In the genomic region with DNA sequence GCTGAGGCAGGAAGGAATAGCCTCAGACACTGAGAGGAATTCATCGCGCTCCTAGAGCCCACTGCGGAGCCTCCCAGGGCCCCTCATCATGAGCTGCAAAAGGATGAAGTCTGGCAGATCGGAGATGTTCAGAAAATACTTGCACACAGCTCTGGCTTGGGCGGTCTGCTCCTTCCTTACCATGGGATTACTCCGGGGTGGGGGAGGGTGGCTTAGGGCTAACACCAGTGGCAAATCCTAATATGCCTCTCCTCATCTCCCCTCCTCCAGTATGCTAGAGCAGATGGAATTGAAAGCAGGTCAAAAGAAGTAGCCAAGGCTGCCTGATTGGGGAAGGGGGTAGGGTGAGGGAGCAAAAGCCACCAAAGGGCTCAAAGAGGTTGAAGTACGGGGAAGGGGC, we compare ENCODE assay signal across 8 mouse cellular contexts. TPM values are rescaled to one million over a fixed set of nuclear protein-coding genes. Genes with fewer than 3 reads are reported as not detected.
A peak's percentile ranks its signal among the peaks of the same experiment; 100 is the strongest.
DNase-seq lines count a peak whose midpoint lies in the region; ATAC-seq and TF ChIP-seq lines count a peak whose summit lies in the region.

No protein-coding gene starts in this region.

- peak; percentile 29 for DNase-seq in left cerebral cortex, postnatal 4 days
- no peak for DNase-seq in left cerebral cortex, adult 11 months (ENCODE audit: low spot score)
- peak; percentile 59 to 79 for DNase-seq in cerebellum, postnatal 14 days
- peak; percentile 28 for DNase-seq in forebrain, postnatal 0 days
- DNase-seq in midbrain, embryonic 14.5 days = no peak
- no peak for DNase-seq in T-cell, adult 2 months (ENCODE audit: low spot score)
- DNase-seq in adrenal gland, adult 8-10 months = no peak
- DNase-seq in urinary bladder, adult 2 months (ENCODE audit: low spot score) = no peak

- peak overlapping the region; percentile 51 for H3K4me3 ChIP-seq in forebrain, postnatal 0 days (ENCODE audit: low read depth, low read length)
- H3K4me3 ChIP-seq in midbrain, embryonic 14.5 days (replicated peaks; ENCODE audit: low read depth, low read length) = peak overlapping the region; percentile 45

- intact Hi-C loops in left cerebral cortex, postnatal 4 days (cut with DNase I) = loop anchor here (10.0 kb wide), 1 partner anchor 132 kb away; the partner anchor contains the start of gene Xkrx

- no peaks in the 10 kb centered on the region for H3K27me3 ChIP-seq in forebrain, postnatal 0 days (ENCODE audit: insufficient read depth, low read length)
- H3K27me3 ChIP-seq in midbrain, embryonic 14.5 days (ENCODE audit: control insufficient read depth, insufficient read depth, low read length) = no peaks in the 10 kb centered on the region

- H3K4me2 ChIP-seq in forebrain, postnatal 0 days (ENCODE audit: low read depth) = peak overlapping the region; percentile 47
- peak overlapping the region; percentile 56 for H3K4me2 ChIP-seq in midbrain, embryonic 14.5 days (ENCODE audit: low read length)

- no peaks in the 10 kb centered on the region for H3K9me3 ChIP-seq in forebrain, postnatal 0 days (ENCODE audit: low read length)
- no peaks in the 10 kb centered on the region for H3K9me3 ChIP-seq in midbrain, embryonic 14.5 days (ENCODE audit: control insufficient read depth, low read length)

- peak; percentile 27 for ATAC-seq in forebrain, postnatal 0 days
- peak; percentile 39; the same call in 1 of the 2 replicates for ATAC-seq in midbrain, embryonic 14.5 days (ENCODE audit: low FRiP score, low TSS enrichment)

- H3K9ac ChIP-seq in forebrain, postnatal 0 days = peak overlapping the region; percentile 72
- H3K9ac ChIP-seq in midbrain, embryonic 14.5 days (replicated peaks; ENCODE audit: low read length) = peak overlapping the region; percentile 62

- WGBS in forebrain, postnatal 0 days = 38% methylated on average over 7 of the region's 7 CpGs
- 18% methylated on average over 7 of the region's 7 CpGs for WGBS in midbrain, embryonic 14.5 days

- 0 out of 2 replicates have a peak, but pooled peaks cover 7% of the 10 kb centered on the region for H3K4me1 ChIP-seq in forebrain, postnatal 0 days (ENCODE audit: insufficient read depth)
- 0 out of 2 replicates have a peak, but pooled peaks cover 5% of the 10 kb centered on the region for H3K4me1 ChIP-seq in midbrain, embryonic 14.5 days (ENCODE audit: control insufficient read depth, insufficient read depth, low read length)

- H3K36me3 ChIP-seq in forebrain, postnatal 0 days (ENCODE audit: insufficient read depth) = no peaks in the 10 kb centered on the region
- H3K36me3 ChIP-seq in midbrain, embryonic 14.5 days (ENCODE audit: control insufficient read depth, insufficient read depth, low read length) = no peaks in the 10 kb centered on the region

- peak overlapping the region; percentile 89 for H3K27ac ChIP-seq in forebrain, postnatal 0 days (ENCODE audit: low read depth, low read length)
- H3K27ac ChIP-seq in midbrain, embryonic 14.5 days (replicated peaks; ENCODE audit: low read depth, low read length) = peak overlapping the region; percentile 85

- TF ChIP-seq CTCF in forebrain, postnatal 0 days (IDR thresholded peaks at IDR 0.05; ENCODE audit: low read depth) = no peak

RNA-seq across cellular contexts. Expression of gene Tmem35a, which starts 1.7 kb away (rescaled TPM):
- total RNA-seq in left cerebral cortex, postnatal 4 days (2021) = 100 to 1,000 TPM; 112 to 117 TPM
- total RNA-seq in forebrain, postnatal 0 days (2014; rRNA removed) = 201 and 218 TPM in 2 replicates
- 111 and 133 TPM in 2 replicates for polyA plus RNA-seq in forebrain, postnatal 0 days (2015; fragmentation: Nextera tagmentation; extraction: Ambion mirVana)
- 91.3 and 91.7 TPM in 2 replicates for polyA plus RNA-seq in midbrain, embryonic 14.5 days (2014; fragmentation: Nextera tagmentation; extraction: Ambion mirVana)
- total RNA-seq in adrenal gland, adult 8-10 months (2022) = 100 to 1,000 TPM; 397 to 535 (median 497) TPM
- 0.61 and 0.83 TPM in 2 replicates for polyA plus RNA-seq in urinary bladder, adult 2 months (2012; rRNA removed)

RNA-seq across cellular contexts. Expression of gene Cenpi, which starts 11.1 kb away (rescaled TPM):
- total RNA-seq in left cerebral cortex, postnatal 4 days (2021) = 1 to 10 TPM; 2.0 to 2.4 TPM
- 2.8 TPM in 2 replicates for total RNA-seq in forebrain, postnatal 0 days (2014; rRNA removed)
- polyA plus RNA-seq in forebrain, postnatal 0 days (2015; fragmentation: Nextera tagmentation; extraction: Ambion mirVana) = 3.2 and 3.5 TPM in 2 replicates
- polyA plus RNA-seq in midbrain, embryonic 14.5 days (2014; fragmentation: Nextera tagmentation; extraction: Ambion mirVana) = 5.7 and 8.6 TPM in 2 replicates
- total RNA-seq in adrenal gland, adult 8-10 months (2022) = 1 to 10 TPM; 1.3 to 4.3 (median 3.9) TPM
- polyA plus RNA-seq in urinary bladder, adult 2 months (2012; rRNA removed) = 0.87 and 0.93 TPM in 2 replicates

RNA-seq across cellular contexts. Expression of gene Trmt2b, which starts 20.0 kb away (rescaled TPM):
- 1 to 10 TPM; 2.5 to 4.1 TPM for total RNA-seq in left cerebral cortex, postnatal 4 days (2021)
- 5.5 and 5.6 TPM in 2 replicates for total RNA-seq in forebrain, postnatal 0 days (2014; rRNA removed)
- polyA plus RNA-seq in forebrain, postnatal 0 days (2015; fragmentation: Nextera tagmentation; extraction: Ambion mirVana) = 3.1 and 3.3 TPM in 2 replicates
- 3.2 and 5.9 TPM in 2 replicates for polyA plus RNA-seq in midbrain, embryonic 14.5 days (2014; fragmentation: Nextera tagmentation; extraction: Ambion mirVana)
- 10 to 100 TPM; 40.1 to 63.5 (median 55.3) TPM for total RNA-seq in adrenal gland, adult 8-10 months (2022)
- polyA plus RNA-seq in urinary bladder, adult 2 months (2012; rRNA removed) = 23.1 and 24.3 TPM in 2 replicates

Comparison
In these comparisons a context has a peak if more than half of its experiments do, and no peak if none do; other contexts are left out.
1. DNase-seq: peak in left cerebral cortex, postnatal 4 days (single experiment), cerebellum, postnatal 14 days (2 of 2) and forebrain, postnatal 0 days (single experiment); none in left cerebral cortex, adult 11 months (single experiment), midbrain, embryonic 14.5 days (single experiment), T-cell, adult 2 months (single experiment), adrenal gland, adult 8-10 months (single experiment) and urinary bladder, adult 2 months (single experiment).